Mouse (Mus musculus) heart, adult 2 months (tissue): ENCODE measurements at regions not wholly inside any gene's neighbourhood (a gene's known extent, or its start where the extent isn't known, plus 50 kb on each side); places are given as distances from the start of the nearest gene placed in this dataset.

Experiments used
- CTCF ChIP-seq: fragments of 200-600 bp; IDR thresholded peaks from 2 replicates; pipeline ENCODE4 v1.8.1; 2022; ENCODE audit warnings: antibody characterized with exemption, mild to moderate bottlenecking, moderate library complexity
- POLR2A ChIP-seq: fragments of 200-500 bp; IDR thresholded peaks from 2 replicates; pipeline ENCODE4 v1.6.1; 2011; ENCODE audit warnings: mild to moderate bottlenecking, low read depth, low read length, control low read depth; ENCODE audit not compliant: insufficient read depth

- TF ChIP-seq CTCF (no peak), POLR2A (no peak)
Measured at GRCm38 (mm10) chr1:157731124-157731523, 224.6 kb downstream of the Sec16b start.
